Mouse (Mus musculus) lung, postnatal 0 days (tissue): Measurements from ENCODE around the gene Cst7.

Experiments used
- CTCF ChIP-seq: IDR thresholded peaks from 2 replicates; pipeline ENCODE4 v1.5.1; 2016; ENCODE audit warnings: antibody characterized with exemption, mild to moderate bottlenecking
- EP300 ChIP-seq: IDR thresholded peaks from 2 replicates; pipeline ENCODE4 v1.6.1; 2016; ENCODE audit warnings: antibody characterized with exemption, mild to moderate bottlenecking, control low read depth

GRCm38 (mm10) chr2:150602166-150602565 lies 32.0 kb downstream of the Cst7 start:
- no peak for TF ChIP-seq CTCF
- TF ChIP-seq EP300: no peak
